Mouse (Mus musculus) 416B (cell line): Measurements from ENCODE around the gene Atp11a.

Experiments used
- DNase-seq: peaks from one replicate; pipeline ENCODE4 v3.0.0; 2011; ENCODE audit warnings: low read depth

Gene Atp11a

DNA sequence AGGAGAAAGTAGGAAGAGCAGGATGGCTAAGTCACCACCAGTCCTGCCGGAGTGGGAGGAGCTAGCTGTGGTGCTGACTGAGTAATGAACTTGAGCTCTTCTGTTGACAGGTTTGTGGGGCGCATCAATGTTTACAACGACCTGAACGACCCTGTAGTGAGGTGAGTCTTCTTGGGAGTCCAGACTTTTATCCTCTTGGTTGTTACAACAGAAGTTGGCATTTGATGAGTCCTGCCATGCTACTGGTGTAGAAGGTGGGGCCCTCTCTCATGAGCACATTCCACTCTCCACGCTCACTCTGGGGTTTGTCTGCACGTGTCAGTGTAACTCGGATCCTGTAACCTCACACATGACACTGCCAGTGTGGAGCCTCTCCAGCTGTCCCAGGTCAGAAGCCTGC is 66.1 kb downstream of the Atp11a start:
- DNase-seq: no peak

DNA sequence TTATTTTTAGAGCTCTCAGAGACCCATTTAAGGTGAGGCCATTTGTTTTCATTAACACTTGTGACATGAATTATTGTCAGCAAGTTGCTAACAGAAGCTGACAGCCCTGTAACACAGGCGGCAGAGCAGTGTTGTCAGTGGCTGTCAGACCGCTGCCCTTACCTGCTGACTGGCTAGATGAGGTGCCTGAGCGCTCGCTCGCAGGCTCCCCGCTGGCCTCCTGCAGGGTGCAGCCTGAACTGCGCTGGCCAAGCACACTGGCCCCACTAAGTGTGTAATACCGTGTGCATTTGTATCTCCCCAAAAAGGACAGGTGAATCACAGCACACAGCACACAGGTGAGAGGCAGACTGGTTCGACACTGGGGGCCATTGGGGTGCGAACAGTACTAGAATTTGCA is 67.7 kb downstream of the Atp11a start:
- no peak for DNase-seq

DNA sequence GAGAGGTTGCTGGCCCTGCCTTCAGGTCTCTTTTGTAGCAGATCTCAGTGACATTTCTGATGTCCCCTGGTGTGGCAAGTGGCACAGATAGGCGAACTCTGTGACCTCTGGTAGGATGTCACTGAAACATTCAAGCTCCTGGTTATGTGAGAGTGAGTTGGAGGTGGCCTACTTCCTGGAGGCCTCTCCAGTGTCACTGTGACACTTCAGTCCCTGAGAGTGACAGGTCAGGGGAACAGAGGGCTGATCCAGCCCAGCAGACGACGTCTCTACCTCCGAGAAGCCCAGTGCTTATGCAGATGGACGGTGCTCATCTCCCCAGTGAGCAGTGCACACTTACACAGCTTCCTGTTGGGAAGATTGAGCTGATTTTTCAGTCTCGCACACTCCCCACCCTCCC is 68.4 kb downstream of the Atp11a start:
- DNase-seq: no peak

DNA sequence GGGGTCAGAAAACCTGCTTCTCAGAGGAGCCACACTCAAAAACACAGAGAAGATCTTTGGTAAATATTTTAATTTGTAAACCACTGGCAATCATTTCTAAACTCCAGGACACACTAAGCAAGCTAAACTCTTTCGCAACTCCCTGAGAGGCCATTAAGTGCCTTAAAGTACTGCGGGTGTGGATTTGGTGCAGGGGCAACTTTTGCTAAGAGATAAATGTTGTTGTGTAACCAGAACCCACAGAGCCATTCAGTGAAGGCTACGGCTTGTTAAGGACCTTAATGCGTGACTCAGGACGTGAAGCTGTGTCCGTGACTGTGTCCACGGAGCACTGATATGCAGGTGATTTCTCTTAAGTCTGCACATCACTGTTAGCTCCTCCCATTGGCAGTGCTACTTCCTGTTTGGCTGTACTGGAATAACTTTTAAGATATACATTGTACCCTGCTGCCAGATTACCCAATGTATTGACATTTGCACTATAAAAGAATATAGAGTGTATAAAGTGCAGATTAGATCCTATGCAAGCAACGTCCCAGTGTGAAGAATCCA is 68.9 kb downstream of the Atp11a start:
- DNase-seq: peak; percentile 83

DNA sequence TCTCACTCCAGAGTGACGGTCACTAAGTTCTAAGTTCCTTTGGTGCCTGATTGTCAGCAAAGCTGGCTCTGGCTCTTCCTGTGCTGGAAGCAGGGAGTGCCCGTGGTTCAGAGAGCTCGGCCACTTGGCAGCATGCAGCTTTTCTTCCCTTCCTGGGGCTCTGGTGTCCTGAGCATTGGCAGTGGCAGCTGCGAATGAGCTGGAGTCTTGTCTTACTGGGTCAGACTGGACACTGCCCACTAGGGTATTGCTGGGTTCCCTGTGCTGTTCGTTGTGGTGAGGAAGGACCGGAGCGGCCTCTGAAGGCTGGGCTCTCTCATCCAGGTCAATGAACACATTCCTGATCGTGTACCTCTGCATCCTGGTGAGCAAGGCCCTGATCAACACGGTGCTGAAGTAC is 70.3 kb downstream of the Atp11a start:
- no peak for DNase-seq

DNA sequence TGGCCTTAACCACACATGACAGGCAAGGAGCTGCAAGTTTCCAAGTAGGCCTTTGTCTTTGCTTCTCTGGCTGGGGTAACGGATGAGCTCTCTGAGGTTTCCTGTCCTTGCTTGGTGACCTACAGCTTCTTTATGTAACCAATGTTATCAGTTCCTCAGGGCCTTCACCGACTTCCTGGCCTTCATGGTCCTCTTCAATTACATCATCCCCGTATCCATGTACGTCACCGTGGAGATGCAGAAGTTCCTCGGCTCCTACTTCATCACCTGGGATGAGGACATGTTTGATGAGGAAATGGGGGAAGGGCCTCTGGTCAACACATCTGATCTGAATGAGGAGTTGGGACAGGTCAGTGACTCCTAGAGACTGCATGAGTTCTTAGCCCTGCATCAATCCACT is 71.5 kb downstream of the Atp11a start:
- DNase-seq: peak; percentile 96

DNA sequence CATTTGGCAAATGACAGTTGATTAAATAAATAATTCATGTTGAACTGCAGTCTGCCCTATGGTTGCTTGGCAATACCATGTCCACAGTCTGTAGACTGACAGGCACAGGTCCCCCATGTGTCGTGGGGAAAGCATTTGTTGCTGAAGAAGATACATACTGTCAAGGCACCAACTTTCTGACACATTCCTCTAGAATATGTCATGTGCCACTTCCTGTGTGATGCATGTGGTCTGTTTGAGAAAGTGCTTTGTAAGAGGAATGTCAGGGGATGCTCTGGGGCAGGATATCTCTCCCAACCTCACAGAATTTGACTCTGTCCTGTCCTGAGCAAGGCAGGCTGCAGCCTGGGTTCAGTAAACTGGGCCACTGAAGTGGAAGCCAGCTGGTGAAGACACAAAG is 72.6 kb downstream of the Atp11a start:
- no peak for DNase-seq

DNA sequence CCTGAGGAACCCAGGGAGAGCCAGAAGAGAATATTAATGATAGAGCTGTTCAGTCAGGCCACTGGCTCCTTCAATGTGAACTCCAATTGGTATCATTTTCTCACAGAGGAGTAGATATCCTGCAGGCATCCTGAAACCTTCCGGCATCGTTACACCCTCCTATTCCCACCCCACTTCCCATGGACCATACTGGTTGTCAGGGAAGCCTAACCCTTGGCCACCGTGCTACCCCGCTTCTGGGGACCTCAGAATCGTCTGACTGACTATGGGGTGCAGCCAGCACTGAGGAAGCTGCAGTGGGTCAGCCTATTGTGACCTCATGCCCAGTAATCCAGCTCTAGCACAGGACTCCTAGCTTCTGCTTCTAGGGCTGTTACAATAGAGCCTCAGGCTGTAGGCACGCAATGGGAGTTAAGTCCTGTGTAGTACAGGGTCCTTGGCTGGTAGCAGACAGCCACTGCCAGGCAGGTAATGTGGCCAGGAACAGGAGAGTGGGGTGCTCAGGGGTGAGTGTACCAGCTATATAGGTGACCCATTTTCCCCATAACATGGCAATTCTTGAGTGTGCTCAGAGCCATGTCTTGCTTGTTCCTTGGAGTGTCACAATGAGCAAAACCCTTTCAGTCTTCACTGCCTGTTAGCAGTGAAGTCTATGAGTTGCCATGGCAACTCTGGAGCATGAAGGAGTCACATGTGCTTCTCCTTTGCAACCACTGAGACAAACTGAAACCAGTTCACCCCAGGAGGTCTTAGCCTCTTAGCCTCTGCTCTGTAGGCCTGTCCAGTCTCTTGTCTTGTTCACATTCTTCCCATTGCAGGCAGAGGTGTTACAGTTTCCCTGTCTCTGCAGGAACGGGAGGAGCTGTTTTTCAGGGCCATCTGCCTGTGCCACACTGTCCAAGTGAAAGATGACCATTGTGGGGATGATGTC is 75.1 kb downstream of the Atp11a start:
- DNase-seq: no peak

DNA sequence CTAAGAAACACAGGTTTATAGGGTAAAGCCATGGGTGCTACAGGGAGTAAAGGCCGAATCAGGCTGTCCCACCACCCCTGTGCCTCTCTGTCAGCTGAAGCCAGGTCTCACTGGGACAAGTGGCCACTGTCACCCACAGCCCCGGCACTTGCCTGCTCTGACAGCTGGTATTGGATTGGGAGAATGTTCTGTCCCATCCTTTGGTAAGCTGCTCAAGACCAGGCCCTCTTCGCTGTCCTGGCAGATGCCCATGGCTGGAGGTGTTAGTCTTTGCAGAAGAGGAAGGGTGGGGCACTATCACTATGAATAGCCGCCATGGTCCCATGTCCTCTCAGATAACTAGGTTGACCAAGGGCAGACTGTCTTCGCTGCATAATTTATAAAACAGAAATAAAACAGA is 76.8 kb downstream of the Atp11a start:
- DNase-seq: no peak

DNA sequence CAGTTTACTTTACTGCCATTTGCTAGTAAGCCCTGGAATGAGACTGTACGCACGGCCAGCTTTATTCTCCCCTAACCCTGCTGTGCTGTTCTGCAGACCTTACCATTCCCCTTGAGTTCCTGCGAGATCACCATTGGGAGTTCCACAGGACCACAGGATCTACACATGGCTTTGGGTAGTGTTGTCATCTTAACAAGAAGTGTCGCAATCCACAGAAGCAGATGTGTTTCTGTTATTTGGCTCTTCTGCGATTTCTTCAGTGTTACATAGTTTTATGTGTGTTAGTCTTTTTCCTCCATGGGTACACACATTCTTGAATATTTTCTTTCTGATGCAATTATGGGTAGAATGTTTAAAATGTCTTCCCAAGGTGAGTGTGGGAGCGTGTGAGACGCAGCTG is 84.0 kb downstream of the Atp11a start:
- peak; percentile 67 for DNase-seq

DNA sequence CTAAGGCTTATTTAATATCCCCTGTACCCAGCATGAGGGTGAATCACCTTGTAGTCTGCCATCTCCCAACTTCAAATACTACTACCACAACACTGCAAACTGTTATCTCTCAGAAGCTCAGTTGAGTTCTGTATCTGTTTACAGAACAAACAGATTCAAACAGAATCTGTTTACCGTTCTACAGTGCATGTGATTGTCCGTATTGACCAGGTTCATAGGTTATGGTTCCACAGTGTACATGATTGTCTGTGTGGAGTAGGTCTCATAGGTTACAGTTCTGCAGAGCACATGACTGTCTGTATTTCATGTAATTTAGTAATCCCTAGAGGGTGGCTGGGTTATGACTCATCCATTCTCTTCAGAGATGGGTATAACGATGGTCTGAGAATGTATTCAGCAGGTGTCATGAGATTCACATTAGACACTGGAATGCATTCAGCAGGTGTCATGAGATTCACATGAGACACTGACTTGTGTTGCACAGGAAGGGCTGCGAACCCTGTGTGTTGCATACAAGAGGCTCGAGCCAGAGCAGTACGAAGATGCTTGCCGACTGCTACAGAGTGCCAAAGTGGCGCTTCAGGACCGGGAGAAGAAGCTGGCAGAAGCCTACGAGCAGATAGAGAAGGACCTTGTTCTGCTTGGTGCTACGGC is 85.7 kb downstream of the Atp11a start:
- peak; percentile 27 for DNase-seq

DNA sequence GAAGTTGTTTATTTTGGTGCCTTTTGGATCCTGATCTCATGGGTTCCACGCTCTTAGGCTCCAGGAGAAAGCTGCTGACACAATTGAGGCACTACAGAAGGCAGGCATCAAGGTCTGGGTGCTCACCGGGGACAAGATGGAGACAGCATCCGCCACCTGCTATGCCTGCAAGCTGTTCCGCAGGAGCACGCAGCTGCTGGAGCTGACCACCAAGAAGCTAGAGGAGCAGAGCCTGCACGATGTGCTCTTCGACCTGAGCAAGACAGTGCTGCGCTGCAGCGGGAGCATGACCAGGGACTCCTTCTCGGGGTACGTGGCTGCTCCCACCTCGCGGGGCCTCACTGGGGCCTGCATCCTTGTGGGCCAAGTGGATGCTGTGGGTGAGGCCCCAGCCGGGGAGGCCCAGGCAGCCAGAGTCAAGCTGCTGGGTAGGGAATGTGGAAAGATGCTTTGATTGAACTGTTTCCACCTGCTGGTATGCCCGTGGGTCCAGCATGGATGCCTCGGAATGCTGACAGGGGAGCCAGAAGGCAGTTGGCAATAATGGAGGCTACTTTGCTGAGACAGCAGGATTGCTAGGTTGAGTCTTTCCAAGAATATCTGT is 87.6 kb downstream of the Atp11a start:
- DNase-seq: no peak

DNA sequence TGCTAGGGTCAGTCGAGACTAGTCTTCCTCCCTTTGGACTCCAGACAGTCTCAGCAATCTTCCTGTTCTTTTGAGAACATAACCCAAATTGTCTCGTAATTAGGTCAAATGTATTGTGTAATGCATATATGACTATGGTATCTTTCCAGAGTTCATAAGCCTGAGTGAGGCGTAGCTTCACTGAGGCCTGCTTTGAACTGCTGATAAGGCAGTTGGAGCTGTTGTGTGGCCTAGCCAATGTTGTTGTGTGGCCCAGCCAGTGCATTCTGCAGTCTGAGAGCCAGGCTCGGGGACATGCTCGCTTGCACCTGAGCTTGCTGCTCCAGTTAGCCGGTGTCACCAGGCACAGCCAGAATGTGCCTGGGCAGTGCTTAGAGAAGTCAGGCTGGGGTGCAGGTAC is 89.6 kb downstream of the Atp11a start:
- DNase-seq: no peak

DNA sequence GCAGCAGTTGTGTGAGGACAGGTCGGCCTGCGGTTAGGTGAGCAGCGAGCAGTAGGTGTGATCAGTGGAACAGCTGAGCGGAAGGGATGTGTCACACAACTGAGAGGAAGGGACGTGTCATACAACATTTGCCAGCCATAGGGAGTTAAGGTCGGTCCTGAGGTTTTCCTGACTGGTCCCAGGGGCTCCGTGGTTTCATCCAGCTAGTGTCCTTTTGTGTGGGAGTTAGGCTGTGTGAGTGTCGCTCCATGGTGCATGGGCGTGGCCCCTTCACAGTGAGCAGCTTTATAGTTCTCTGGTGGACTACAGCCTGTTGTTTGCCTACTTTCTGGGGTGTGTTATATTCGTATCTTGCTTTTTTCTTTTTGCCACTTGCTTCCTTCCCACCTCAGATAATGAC is 94.4 kb downstream of the Atp11a start:
- no peak for DNase-seq

DNA sequence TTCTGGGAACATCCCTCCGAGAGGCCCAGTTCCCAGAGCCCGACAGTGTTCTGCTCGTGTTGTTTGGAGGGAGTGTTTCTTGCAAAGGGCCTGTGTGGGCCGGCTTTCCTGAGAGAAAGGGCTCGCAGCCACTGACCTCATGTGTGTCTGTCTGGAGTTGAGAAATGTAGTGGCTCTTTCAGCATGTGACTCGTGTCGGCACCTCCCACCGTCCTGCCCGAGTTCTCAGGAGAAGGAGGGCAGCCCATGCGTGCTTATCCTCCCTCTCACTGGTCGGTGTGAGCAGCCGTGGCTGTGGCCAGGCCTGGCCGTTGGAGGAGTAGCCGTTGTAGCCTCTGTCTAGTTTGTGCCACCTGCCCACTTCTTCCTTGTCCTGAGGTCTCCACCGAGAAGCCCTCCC is 99.2 kb downstream of the Atp11a start:
- DNase-seq: no peak

DNA sequence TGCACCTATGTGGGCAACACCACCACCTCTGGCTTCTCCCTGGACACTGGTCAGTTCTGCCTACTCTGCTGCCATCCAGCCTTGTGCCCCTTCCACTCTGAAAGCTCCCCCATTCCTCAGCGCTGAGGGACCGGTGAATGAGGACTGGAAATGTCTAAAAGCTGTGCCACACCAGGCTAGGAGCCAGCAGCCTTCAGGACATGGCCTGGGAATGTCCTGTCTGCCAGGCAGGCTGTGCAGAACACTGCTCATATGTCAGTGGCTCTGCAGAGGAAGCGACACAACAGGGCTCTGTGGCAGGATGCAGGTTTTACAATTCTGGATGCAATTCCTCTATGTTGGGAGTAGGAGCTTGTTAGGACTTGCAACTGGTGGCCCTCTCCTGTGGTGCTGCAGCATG is 106.2 kb downstream of the Atp11a start:
- no peak for DNase-seq

DNA sequence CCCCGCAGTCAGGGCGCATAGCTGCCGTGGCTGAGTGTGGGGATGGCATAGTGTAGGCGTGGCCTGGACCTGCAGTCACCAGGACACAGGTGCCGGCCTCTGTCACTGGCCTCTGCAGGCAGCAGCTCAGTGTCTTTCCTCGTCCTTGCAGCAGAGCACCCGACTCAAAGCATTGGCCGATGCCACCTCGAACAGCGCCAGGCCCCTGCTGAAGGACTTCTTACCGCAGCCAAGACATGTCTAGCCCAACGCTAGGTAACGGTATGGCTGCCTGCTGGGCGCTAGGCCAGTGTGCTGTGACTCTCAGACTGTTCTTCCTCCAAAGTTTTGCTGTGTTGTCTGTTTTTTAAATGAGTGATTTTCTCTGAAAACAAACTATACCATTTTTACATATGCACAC is 106.8 kb downstream of the Atp11a start:
- DNase-seq: no peak

DNA sequence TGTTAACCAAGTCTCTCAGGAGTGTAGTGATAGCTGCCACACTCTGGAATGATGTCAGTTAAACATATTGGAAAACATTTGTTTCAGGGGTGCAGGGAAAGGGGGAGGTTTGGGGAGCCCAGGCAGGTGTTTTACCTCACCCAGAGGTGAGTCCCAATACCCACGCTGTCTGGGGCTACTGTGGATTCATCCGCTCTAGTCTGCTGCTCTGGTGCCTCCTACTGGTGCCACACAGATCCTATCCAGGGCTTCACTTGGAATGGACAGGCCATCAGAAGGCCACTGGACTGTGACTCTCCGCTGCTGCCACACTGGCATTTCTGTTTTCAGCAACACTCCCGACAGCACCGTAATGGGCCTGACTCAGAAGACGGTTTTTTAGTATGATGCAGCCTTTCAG is 109.0 kb downstream of the Atp11a start:
- DNase-seq: no peak

DNA sequence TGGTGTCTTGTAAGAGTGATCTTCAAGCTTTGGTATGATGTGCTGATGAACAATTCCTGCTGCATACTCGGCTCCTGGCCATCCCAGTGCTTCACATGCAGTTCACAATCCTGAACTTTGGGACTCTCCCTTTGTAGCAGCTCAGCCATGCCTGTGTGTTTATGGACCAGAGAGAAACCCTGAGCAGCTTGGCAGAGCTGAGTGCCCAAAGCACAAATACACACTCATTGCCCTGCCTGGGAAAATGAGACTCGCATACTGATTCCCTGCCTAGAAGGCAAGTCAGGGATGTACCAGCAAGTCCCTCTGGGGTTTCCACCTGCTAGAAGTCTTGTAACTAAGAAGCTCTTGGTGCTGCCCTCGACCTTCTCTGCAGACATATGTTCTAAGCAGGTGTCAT is 112.8 kb downstream of the Atp11a start:
- no peak for DNase-seq

DNA sequence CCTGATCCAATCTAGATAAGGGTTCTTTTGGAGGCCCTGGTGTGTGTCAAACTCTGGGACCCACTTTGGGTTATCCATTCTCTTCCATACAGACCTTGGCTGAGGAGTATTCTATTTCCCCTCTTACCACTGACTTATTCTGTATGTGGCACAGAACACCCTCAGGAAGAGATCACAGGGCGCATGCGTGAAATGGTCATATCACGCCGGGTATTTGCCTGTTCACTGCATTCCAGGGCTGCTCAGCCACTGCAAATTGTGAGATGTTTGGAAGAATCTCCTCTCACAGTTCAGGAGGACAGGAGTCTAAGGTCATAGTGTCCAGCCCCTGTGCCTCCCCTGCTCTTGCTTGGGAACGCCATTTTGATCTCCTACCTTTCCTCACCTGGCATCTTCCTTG is 113.8 kb downstream of the Atp11a start:
- DNase-seq: no peak

DNA sequence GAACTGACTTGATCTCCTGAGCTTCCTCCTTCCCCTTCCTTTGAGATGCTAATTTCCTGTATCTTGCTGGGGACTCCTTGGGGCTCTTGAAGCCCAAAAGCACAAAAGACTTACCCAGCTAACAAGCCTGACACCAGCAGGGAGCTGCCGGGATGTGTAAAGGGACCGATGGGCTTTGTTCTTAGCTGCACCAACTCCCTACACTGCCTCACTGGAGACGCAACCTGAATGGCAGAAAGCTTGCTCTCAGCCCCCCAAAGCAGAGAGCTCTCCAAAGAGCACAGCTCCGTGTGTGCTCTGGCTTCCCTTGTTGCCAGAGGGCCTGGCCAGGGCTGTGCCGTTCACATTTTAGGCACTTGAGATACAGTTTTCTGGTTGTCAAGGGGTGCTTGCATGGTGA is 114.6 kb downstream of the Atp11a start:
- DNase-seq: no peak

DNA sequence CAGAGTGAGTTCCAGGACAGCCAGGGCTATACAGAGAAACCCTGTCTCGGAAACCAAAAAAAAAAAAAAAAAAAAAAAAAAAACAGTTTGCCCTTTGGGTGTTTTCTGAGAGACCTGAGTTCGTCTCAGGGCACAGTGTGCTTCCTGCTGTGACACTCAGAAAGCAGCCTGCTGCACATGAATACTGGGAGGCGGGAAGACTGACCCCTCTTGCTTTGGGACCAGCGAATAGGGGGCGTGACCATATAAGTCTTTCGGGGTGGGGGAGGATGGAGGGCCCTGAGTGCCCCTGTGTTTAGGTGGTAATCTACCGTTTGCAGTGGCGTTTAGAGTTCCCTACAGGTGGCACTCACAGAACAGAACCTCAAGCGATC is 116.2 kb downstream of the Atp11a start:
- DNase-seq: no peak
